Mouse (Mus musculus): ENCODE results near the gene AF067063. TPM values are rescaled to one million over a fixed set of nuclear protein-coding genes. Genes with fewer than 3 reads are reported as not detected.
"Not testable (repeated sequence)": the region's sequence is repeated elsewhere in the genome, so short reads cannot be mapped to it uniquely, and the experiment has no call there.

The AF067063 gene
- not detected in 2 replicates for total RNA-seq (2021)
- long read RNA-seq, experiment 1 = 0 reads
- long read RNA-seq, experiment 2 = 0 reads

DNA sequence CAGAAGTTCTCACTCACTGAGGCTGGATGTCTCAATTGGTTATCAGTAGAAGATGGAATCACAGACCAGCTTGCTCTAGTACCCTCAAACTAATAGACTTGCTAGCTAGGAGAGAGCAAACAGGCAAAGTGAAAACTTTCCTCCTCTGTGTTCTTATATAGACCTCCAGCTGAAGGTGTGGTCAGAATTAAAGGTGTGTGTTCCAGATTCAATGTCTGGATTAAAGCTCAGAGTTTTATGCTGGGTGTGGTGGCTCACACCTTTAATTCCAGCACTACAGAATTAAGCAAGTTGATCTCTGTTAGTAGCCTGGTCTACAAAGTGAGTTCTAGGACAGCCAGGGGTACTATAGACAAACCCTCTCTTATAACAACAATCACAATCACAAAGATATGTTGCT, at the start of gene AF067063:
TSS of gene AF067063 (minus strand) at position 101 of the 400 bp plus-strand sequence.
- DNase-seq = not testable (repeated sequence)

GRCm38 (mm10) chr13:119864395-119864999, 34.5 kb upstream of the AF067063 start:
- not testable (repeated sequence) for DNase-seq

- not testable (repeated sequence) for DNase-seq
Measured at GRCm38 (mm10) chr13:119862399-119862798, 32.4 kb upstream of the AF067063 start.

DNA sequence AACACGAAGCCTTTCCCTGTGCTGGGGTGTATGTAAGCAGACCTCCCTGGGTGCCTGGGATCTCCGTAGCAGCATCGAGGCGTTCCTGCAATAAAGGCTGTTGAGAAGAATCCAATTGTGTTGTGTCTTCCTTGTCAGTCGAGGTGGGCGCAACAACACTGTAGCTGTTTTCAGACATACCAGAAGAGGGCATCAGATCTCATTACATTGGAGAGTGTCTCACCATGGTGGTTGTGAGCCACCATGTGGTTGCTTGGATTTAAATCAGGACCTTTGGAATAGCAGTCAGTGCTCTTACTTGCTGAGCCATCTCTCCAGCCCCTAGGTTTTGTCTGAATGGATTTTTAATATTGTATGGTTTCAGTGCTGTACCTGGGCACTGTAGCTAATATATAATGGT, 10.0 kb upstream of the AF067063 start:
- peak; percentile 5 for DNase-seq

DNA sequence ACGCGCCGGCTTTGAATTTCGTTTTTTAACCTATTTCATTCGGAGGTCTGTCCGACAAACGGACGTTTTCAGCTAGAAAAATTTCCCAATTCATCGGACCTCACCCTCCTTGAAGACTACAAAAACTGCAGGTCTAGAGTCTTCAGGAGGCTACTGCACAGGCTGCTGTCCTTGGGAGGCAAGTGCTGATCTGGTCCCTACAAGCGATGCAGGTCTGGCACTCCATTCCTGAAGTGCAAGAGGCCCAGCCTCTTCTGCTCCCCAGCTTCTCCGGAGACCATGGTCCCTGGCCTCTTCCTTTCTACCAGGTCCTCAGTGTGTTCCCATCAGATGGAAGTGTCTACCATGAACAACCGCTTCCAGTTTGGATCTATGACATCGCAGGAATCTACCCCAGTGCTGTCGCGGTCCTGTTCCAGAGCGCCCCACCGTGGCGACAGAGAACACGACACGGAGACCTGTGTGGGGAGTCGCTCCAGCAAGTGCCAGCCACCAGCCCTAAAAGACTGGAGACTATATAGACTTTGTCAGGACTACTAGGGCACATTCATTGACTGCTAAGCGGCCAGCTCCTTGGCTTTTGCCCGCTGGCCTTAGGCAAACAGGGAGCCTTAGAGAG, 7.8 kb upstream of the AF067063 start:
- peak; percentile 70 for DNase-seq

- DNase-seq = peak; percentile 10
Measured at GRCm38 (mm10) chr13:119836324-119836811, 6.4 kb upstream of the AF067063 start.

DNA sequence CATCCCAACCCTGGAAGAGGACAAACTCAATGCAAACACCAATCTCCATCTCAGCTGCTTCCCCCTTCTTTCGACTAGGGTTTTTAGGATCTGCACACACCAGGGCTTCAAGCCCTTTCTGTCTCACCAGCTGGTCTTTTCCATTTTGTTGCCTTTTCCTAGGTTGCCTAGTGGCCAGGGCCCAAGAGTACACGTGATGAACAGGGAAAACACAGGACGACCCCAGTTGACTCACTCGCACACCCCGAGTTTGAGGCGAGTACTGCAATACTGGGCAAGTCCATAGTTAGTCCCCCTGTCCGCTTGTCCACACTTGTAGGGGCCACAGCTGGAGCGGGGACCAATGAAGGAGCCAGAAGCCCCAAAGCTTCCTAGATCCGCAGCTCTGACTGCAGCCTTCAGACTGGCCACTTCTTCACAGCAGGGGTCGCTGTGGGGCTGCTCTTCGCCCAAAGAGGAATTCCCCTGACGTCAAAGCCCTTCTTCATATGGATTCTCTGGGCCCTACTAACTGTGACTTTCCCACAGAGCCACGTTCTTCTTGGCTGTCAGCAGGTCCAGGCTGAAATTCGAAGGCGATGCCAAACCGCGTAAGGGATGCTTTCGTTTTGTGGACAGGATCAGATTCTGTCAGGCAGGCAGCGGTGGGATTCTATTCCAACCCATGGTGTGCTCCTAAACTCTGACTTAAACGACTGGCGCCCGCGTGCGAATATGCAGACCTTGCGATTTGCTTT, 5.5 kb upstream of the AF067063 start, which contains the start of gene D13Ertd608e:
TSS of gene D13Ertd608e (plus strand) at position 687 of the 737 bp plus-strand sequence.
- DNase-seq = peak; percentile 56

DNA sequence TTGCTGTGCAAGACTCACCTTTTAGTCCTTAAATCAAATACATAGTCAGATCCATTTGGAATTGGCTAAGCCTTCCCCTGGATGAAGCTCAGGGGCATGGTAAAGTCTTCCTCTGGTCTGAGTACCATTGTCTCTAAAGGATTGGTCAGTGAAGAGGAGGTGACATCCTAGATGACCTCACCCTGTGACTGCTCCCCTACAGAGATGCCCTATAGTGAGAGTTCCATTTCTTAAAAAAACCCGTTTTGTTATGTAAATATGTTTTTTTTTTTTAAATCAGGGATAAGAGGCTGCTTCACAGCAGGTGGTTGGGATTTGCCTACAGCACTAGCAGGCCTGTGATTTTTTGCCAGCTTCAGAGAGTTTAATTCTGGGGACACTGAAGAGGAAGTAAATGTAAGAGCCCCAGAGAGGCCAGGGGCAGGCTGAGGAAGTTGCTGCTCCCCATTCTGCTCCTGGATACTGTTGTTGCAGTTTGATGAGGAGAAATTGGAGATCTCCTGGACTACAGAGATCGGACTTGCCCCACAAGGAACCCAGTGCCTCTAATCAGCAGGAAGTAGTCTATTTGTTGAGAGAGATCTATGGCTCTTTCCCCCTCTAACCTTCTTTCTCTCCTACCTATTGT, 12.3 kb downstream of the AF067063 start:
- no peak for DNase-seq

DNA sequence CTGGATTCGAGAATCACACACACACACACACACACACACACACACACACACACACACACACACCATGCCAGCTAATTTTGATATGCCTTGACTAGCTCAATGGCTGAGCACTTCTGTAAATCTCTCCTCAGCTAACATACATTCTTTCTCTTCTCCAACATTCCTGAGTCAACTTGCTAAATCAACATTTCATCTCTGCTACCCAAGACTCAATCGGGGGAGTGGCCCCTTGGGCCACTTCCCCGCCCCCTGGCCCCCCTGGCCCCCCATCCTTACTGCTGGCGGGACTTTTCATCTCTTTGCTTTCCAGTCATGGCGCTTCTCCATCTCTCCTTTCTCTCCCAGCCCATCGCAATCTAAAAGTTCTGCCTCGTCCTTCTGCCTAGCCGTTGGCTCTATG, 13.2 kb downstream of the AF067063 start:
- DNase-seq = no peak

GRCm38 (mm10) chr13:119810031-119810430, 20.0 kb downstream of the AF067063 start:
- no peak for DNase-seq

DNA sequence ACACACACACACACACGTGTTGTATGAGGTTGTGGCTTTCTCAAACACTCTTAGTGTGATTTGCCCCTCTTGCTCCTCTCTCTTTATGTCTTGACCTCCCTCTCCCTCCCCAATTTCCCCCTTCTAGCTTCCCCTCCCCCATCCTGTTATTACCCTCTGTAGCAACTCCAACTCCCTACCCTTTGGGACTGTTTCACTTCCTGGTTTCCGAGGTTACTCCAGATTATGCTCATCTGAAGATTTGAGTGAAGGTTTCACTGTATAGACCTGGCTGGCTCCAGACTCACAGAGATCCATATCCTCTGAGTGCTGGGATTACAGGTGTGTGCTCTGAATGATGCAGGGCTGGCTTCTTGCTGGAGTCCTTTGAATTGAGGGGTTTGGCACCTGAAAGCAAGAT, 21.1 kb downstream of the AF067063 start:
- DNase-seq = no peak

GRCm38 (mm10) chr13:119797656-119798055, 32.4 kb downstream of the AF067063 start:
- no peak for DNase-seq

DNA sequence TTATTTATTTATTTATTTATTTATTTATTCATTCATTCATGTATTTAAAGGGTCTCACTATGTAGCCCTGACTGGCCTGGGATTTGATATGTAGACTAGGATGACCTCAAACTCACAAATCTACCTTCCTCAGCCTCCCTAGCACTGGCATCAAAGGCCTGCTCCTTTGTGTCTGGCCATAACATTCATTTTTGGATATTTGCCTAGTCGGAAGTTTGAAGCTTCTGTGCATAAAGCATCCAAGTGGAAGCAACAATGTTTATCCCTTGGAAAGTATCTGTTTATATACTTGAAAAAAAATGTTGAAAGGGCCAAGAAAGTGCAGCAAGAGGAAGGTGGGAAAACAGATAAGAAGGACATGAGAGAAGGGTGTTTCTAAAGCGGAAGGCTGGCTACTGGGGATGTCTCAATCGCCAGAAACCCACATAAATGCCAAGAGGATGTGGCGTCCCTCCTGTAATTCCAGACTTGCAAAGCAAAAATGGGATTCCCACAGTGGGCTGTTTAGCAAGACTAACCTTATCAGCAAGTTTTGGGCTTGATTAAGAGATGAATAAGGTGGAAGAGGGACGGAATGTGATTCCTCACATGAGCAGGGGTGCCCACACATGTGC, 37.1 kb downstream of the AF067063 start:
- no peak for DNase-seq

- DNase-seq = peak; percentile 26
Measured at GRCm38 (mm10) chr13:119791580-119792135, 38.4 kb downstream of the AF067063 start.

DNA sequence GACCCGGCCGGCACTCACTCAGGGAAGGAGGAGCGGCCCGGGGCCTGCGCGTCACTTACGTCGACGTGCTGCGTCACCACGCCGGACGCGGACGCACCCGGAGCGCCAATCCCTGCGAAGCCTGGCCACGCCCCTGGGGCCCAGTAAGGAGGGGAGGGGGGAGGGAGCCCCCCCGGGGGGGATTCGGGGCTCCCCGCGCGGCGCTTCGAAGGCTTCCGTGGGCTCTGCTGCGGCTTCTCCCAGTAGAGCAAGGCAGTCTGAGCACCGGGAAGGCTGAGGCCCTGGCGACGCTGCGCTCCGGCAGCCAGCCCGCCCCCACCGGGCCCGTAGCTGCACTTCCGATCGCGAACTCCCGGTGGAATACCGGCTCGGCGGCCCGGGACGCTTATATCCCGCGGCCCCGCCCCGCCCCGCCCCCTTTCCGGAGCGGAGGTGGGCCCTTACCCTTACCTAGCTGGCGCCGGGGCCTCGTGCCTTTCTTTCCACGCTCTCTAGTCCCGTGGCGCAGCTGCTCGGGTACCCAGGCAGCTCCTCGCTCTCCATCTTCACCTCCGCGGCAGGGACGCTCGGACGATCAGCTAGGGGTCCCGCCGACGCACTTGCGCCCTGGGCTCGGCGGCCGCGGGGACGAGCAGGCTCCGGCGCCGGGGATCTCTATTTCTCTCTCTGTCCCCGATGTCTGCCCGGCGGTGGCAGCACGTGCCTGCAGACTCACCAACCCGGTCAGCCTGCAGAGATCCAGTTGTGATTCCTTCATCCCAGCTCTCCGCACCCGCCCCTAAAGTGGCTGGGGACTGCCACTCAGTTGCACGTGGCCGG, 39.0 kb downstream of the AF067063 start, which contains the start of gene Zfp131:
TSS of gene Zfp131 (minus strand) at position 129 of the 819 bp plus-strand sequence.
- DNase-seq = peak; percentile 98

GRCm38 (mm10) chr13:119789851-119790717, 39.9 kb downstream of the AF067063 start:
- peak; percentile 80 for DNase-seq

GRCm38 (mm10) chr13:119783581-119783980, 46.4 kb downstream of the AF067063 start:
- DNase-seq = no peak

Measured in adrenal gland, postnatal 14 days (tissue).